ENCODE assay signal across 26 mouse cellular contexts in genomic region chr16:36307631-36308030, GRCm38 (mm10). TPM values are rescaled to one million over a fixed set of nuclear protein-coding genes. Genes with fewer than 3 reads are reported as not detected.
DNase-seq lines count a peak whose midpoint lies in the region; ATAC-seq and TF ChIP-seq lines count a peak whose summit lies in the region.
"Had no signal": no experiment of that assay in that cellular context is flagged by ENCODE, and none has a peak within 500 bp of the region (broad histone marks: within the 10 kb centered on the region; RNA-seq: fewer than 3 reads in every experiment).

No protein-coding gene starts in this region.

- H3K4me1 ChIP-seq in kidney, postnatal 0 days (replicated peaks; ENCODE audit: insufficient read depth, low read length): no peaks in the 10 kb centered on the region
- H3K4me1 ChIP-seq in lung, postnatal 0 days (ENCODE audit: insufficient read depth, low read depth, low read length): no peaks in the 10 kb centered on the region
- H3K4me1 ChIP-seq: embryonic facial prominence, embryonic 10.5 days; embryonic facial prominence, embryonic 12.5 days; forebrain, embryonic 13.5 days; forebrain, embryonic 15.5 days had no signal

- no peak overlapping the region for H3K27ac ChIP-seq in kidney, postnatal 0 days
- H3K27ac ChIP-seq in lung, postnatal 0 days (ENCODE audit: low read length): no peak overlapping the region
- H3K27ac ChIP-seq: embryonic facial prominence, embryonic 10.5 days; embryonic facial prominence, embryonic 12.5 days; forebrain, embryonic 13.5 days; forebrain, embryonic 15.5 days had no signal

- ATAC-seq in kidney, postnatal 0 days (replicated peaks; ENCODE audit: low FRiP score, low read depth): no peak
- no peak for ATAC-seq in lung, postnatal 0 days
- ATAC-seq: activated CD4-positive, CD25-positive, alpha-beta regulatory T cell, adult 4 months; CD4-positive, CD25-positive, alpha-beta regulatory T cell, adult 4 months; forebrain, embryonic 13.5 days; forebrain, embryonic 15.5 days; forebrain, postnatal 0 days; Patski had no signal

- WGBS in kidney, postnatal 0 days: 72% methylated on average over 4 of the region's 4 CpGs
- WGBS in lung, postnatal 0 days: 53% methylated on average over 4 of the region's 4 CpGs

- no peak for TF ChIP-seq CTCF in kidney, postnatal 0 days (IDR thresholded peaks at IDR 0.05; ENCODE audit: low read depth)
- no peak for TF ChIP-seq CTCF in lung, postnatal 0 days (IDR thresholded peaks at IDR 0.05)

- DNase-seq in kidney, postnatal 0 days (ENCODE audit: low spot score): peak; percentile 3
- DNase-seq in kidney, adult 11 months: no peak
- peak; percentile 4 for DNase-seq in lung, postnatal 0 days (ENCODE audit: low spot score)
- DNase-seq in lung, postnatal 10 days: no peak
- DNase-seq in thymus, postnatal 14 days: no peak
- DNase-seq: adrenal gland, adult 8-10 months; adrenal gland, postnatal 14 days; adrenal gland, postnatal 36 days; B cell, adult 2 months; cerebellum, adult 11-12 months; cerebellum, adult 2 months; cerebellum, adult 9-10 months; cerebellum, postnatal 10 days; cerebellum, postnatal 25 days; forebrain, postnatal 0 days had no signal

- no peaks in the 10 kb centered on the region for H3K27me3 ChIP-seq in kidney, postnatal 0 days (ENCODE audit: insufficient read depth, low read length)
- no peaks in the 10 kb centered on the region for H3K27me3 ChIP-seq in lung, postnatal 0 days (replicated peaks; ENCODE audit: insufficient read depth, low read length)
- H3K27me3 ChIP-seq: CH12.LX; embryonic facial prominence, embryonic 12.5 days; forebrain, embryonic 13.5 days; forebrain, embryonic 15.5 days; Patski had no signal

- no peaks in the 10 kb centered on the region for H3K36me3 ChIP-seq in kidney, postnatal 0 days (ENCODE audit: insufficient read depth, low read length)
- no peaks in the 10 kb centered on the region for H3K36me3 ChIP-seq in lung, postnatal 0 days (ENCODE audit: insufficient read depth, low read length)
- H3K36me3 ChIP-seq: embryonic facial prominence, embryonic 10.5 days; embryonic facial prominence, embryonic 12.5 days; forebrain, embryonic 15.5 days; G1E had no signal

- H3K4me2 ChIP-seq in kidney, postnatal 0 days (ENCODE audit: low read length): no peak overlapping the region
- H3K4me2 ChIP-seq in lung, postnatal 0 days (replicated peaks; ENCODE audit: low read depth, low read length): no peak overlapping the region
- H3K4me2 ChIP-seq: embryonic facial prominence, embryonic 12.5 days; forebrain, embryonic 13.5 days; forebrain, embryonic 15.5 days had no signal

- H3K9ac ChIP-seq in kidney, postnatal 0 days (ENCODE audit: low read depth, low read length): no peak overlapping the region
- no peak overlapping the region for H3K9ac ChIP-seq in lung, postnatal 0 days (replicated peaks; ENCODE audit: low read depth)
- H3K9ac ChIP-seq: embryonic facial prominence, embryonic 12.5 days; forebrain, embryonic 13.5 days; forebrain, embryonic 15.5 days; forebrain, postnatal 0 days had no signal

- TF ChIP-seq EP300 in lung, postnatal 0 days (IDR thresholded peaks at IDR 0.05): no peak

- H3K9me3 ChIP-seq in kidney, postnatal 0 days (replicated peaks; ENCODE audit: low read length): no peaks in the 10 kb centered on the region
- H3K9me3 ChIP-seq in lung, postnatal 0 days (ENCODE audit: low read length): no peaks in the 10 kb centered on the region
- H3K9me3 ChIP-seq: embryonic facial prominence, embryonic 10.5 days; embryonic facial prominence, embryonic 12.5 days; forebrain, embryonic 13.5 days; forebrain, embryonic 15.5 days; G1E had no signal

- H3K4me3 ChIP-seq in kidney, postnatal 0 days (replicated peaks; ENCODE audit: low read depth, low read length): no peak overlapping the region
- no peak overlapping the region for H3K4me3 ChIP-seq in lung, postnatal 0 days (ENCODE audit: low read depth, low read length)
- H3K4me3 ChIP-seq: embryonic facial prominence, embryonic 10.5 days; embryonic facial prominence, embryonic 12.5 days; forebrain, embryonic 13.5 days; forebrain, embryonic 15.5 days had no signal

RNA-seq across cellular contexts. Expression of gene BC117090, which starts 26.5 kb away (rescaled TPM):
- polyA plus RNA-seq in kidney, postnatal 0 days (2015; fragmentation: Nextera tagmentation; extraction: Ambion mirVana): not detected in 2 replicates
- 0.67 TPM in 1 of 2 replicates, not detected in the other for polyA plus RNA-seq in lung, postnatal 0 days (2015; fragmentation: Nextera tagmentation; extraction: Ambion mirVana)
- polyA plus RNA-seq: activated CD4-positive, CD25-positive, alpha-beta regulatory T cell, adult 4 months; CD4-positive, CD25-positive, alpha-beta regulatory T cell, adult 4 months; cerebellum, adult 2 months; cortical plate, adult 2 months; embryonic facial prominence, embryonic 10.5 days; embryonic facial prominence, embryonic 12.5 days; forebrain, embryonic 11.5 days; forebrain, embryonic 13.5 days; forebrain, embryonic 15.5 days; forebrain, postnatal 0 days; G1E; Patski had no signal

RNA-seq across cellular contexts. Expression of gene Stfa1, which starts 30.9 kb away (rescaled TPM):
- polyA plus RNA-seq in kidney, postnatal 0 days (2015; fragmentation: Nextera tagmentation; extraction: Ambion mirVana): 16.1 and 18.4 TPM in 2 replicates
- 83.8 and 88.0 TPM in 2 replicates for polyA plus RNA-seq in lung, postnatal 0 days (2015; fragmentation: Nextera tagmentation; extraction: Ambion mirVana)
- polyA plus RNA-seq: activated CD4-positive, CD25-positive, alpha-beta regulatory T cell, adult 4 months; CD4-positive, CD25-positive, alpha-beta regulatory T cell, adult 4 months; cerebellum, adult 2 months; cortical plate, adult 2 months; G1E; Patski had no signal

RNA-seq across cellular contexts. Expression of gene BC100530, which starts 59.9 kb away (rescaled TPM):
- 13.9 and 14.2 TPM in 2 replicates for polyA plus RNA-seq in kidney, postnatal 0 days (2015; fragmentation: Nextera tagmentation; extraction: Ambion mirVana)
- 54.2 and 65.9 TPM in 2 replicates for polyA plus RNA-seq in lung, postnatal 0 days (2015; fragmentation: Nextera tagmentation; extraction: Ambion mirVana)
- polyA plus RNA-seq: activated CD4-positive, CD25-positive, alpha-beta regulatory T cell, adult 4 months; CD4-positive, CD25-positive, alpha-beta regulatory T cell, adult 4 months; cerebellum, adult 2 months; cortical plate, adult 2 months; forebrain, embryonic 13.5 days; G1E; Patski had no signal

Comparison
In these comparisons a context has a peak if more than half of its experiments do, and no peak if none do; other contexts are left out.
1. DNase-seq: peak in kidney, postnatal 0 days (single experiment) and lung, postnatal 0 days (single experiment); none in kidney, adult 11 months (single experiment), lung, postnatal 10 days (single experiment) and thymus, postnatal 14 days (single experiment).